Mouse (Mus musculus) frontal cortex, postnatal 10 days (tissue): ENCODE data around the gene Kif5c.

ENCODE experiments used
- DNase-seq, 2 experiments: peaks; one replicate each; pipeline ENCODE4 v3.0.0; 2022; ENCODE audit warnings: low spot score in 2 of 2, mixed read lengths in 1 of 2

Gene Kif5c

GRCm38 (mm10) chr2:49788051-49788418 lies 168.9 kb downstream of the Kif5c start:
- no peak for DNase-seq

GRCm38 (mm10) chr2:49788643-49789042 lies 169.5 kb downstream of the Kif5c start:
- no peak for DNase-seq

- DNase-seq, result no peak
Observed at GRCm38 (mm10) chr2:49789078-49789477, 170.0 kb downstream of the Kif5c start.

GRCm38 (mm10) chr2:49789504-49789903 lies 170.4 kb downstream of the Kif5c start:
- no peak for DNase-seq

- no peak for DNase-seq
Observed at GRCm38 (mm10) chr2:49797444-49798143, 178.5 kb downstream of the Kif5c start.

- no peak for DNase-seq
Observed at GRCm38 (mm10) chr2:49804448-49804847, 185.3 kb downstream of the Kif5c start.

GRCm38 (mm10) chr2:49805736-49806371 lies 186.8 kb downstream of the Kif5c start:
- DNase-seq, result no peak

DNA sequence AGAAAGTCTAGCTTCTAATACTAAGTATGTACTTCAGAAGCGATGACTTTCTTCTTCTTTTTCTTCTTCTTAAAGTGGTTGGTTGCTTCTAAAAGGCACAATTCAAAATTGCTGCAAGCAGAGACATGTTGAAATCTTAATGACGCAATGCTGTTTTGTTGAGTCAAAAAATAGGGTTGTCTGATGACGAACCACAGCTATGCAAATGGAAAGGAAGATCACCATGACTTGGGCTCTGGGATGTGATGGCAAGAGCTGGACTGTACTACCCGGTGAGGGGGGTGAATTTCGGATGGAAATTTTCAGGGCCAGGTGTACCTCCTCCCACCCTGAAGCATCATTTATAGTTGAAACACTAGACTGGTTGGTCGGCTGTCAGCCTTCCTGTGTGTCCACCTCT lies 190.4 kb downstream of the Kif5c start:
- DNase-seq, result no peak

GRCm38 (mm10) chr2:49811420-49811819 lies 192.3 kb downstream of the Kif5c start:
- DNase-seq, result no peak

DNA sequence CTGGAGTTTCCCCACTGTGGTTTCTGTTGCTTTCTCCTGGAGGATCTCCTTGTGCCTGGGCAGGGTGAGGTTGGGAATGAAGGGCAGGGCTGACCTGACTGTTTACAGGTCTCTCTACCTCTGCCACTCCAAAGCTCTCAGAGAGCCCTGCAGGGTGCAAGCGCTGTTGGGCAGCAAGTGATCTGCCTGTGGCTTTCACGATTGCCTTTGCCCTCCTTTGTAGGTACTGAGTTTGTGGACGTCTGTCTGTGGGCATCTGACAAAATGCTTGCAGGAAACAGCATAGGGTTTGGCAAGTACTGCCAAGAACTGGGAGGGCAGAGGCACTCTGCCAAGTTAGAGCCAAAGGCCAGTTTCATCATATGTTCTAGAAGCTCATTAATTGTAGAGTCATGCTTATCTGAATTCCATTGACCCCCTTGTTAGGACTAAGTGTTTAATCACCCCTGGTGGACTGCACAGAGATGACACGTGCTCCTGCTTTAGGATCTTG lies 192.8 kb downstream of the Kif5c start:
- DNase-seq, result no peak

- DNase-seq, result no peak
Observed at GRCm38 (mm10) chr2:49813151-49813550, 194.1 kb downstream of the Kif5c start.

GRCm38 (mm10) chr2:49814011-49814410 lies 194.9 kb downstream of the Kif5c start:
- no peak for DNase-seq

DNA sequence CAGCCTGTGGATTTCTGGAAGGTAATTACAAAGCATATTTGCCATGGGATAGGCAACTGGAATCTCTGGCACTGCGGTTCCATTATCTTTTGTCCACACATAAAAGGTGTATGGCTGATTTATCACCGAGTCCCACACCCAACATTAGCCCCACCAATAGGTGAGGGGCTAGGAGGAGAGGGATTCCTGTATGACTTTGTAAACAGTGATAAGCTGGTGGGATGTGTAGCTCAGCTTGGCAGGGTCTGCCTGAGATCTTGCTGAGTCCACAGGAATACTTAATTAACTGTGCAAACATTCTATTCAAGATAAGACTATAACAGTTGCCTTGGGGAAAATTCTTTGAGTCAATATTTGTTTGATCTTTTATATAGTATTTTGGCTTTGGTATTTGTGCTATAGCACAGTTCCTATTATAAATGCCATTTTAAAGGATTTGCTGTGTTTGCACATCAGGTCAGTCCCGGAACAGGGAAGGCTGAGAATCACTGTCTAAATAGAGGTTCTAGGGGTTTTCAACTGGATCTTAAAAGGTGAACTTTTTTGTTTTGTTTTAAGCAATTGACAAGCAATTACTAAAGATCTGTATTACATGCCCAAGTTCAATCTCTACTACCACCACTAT lies 196.7 kb downstream of the Kif5c start:
- DNase-seq, result no peak

GRCm38 (mm10) chr2:49816549-49816948 lies 197.5 kb downstream of the Kif5c start:
- DNase-seq, result no peak

DNA sequence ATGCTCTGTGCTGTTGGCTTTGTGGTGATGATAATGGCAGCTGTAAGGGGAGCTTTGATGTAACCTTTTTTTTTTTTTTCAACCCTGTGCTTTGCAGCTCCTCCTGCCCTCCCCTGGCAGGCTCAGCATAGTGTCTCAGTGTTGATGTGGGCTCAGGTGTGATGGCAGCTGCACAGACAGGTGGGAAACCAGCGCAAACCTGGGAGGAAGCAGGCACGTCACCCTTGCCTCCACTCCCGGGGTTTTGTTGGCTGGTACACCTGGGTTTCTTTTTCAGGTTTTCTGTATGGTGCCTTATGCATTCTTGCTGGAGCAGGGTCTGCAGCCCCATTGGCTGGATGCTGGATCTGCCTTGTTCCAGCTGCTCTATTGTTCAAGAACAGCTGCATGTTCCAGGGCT lies 198.1 kb downstream of the Kif5c start:
- DNase-seq, result no peak

- DNase-seq, result no peak
Observed at GRCm38 (mm10) chr2:49818126-49818525, 199.0 kb downstream of the Kif5c start.

DNA sequence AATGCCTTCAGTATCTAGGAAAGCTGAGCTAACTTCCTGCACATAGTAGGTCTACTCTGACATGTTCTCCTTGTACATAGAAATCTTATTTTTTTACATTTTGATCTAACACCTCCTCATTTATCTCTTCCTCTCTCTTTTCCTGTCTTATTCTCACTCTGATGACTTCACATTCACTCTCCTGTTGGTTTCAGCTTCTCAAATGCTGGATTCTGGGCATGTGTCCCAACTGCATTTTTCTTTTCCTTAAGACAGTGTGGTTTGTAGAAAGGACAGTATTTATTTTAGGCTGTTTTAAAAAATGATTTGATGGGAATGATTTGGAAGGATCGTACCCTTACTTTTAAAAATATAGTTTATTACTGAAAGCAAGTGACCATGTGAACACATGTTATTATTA lies 203.2 kb downstream of the Kif5c start:
- DNase-seq, result no peak
